9 mouse cellular contexts compared by ENCODE assay signal in genomic region chr5:149039825-149040224, GRCm38 (mm10). TPM values are rescaled to one million over a fixed set of nuclear protein-coding genes. Genes with fewer than 3 reads are reported as not detected.
A peak's percentile ranks its signal among the peaks of the same experiment; 100 is the strongest.
DNase-seq lines count a peak whose midpoint lies in the region; ATAC-seq and TF ChIP-seq lines count a peak whose summit lies in the region.
"Had no signal": no experiment of that assay in that cellular context is flagged by ENCODE, and none has a peak within 500 bp of the region (broad histone marks: within the 10 kb centered on the region; RNA-seq: fewer than 3 reads in every experiment).

No protein-coding gene starts in this region.

- peaks cover 17% of the 10 kb centered on the region for H3K36me3 ChIP-seq in hindbrain, embryonic 10.5 days
- 0 out of 2 replicates have a peak, but pooled peaks cover under 1% of the 10 kb centered on the region for H3K36me3 ChIP-seq in hindbrain, embryonic 13.5 days

- CTCF ChIA-PET in Patski (lab: Charles Lee) = interaction anchor here (0.7 to 1.0 kb wide), 3 partner anchors 30 to 378 kb away, joined by 3 to 4 read pairs (median 3); no protein-coding TSS in a partner anchor

- peak; percentile 72 for TF ChIP-seq CTCF in Patski (IDR thresholded peaks at IDR 0.05)

- no peak overlapping the region for H3K4me2 ChIP-seq in hindbrain, embryonic 13.5 days

- DNase-seq in hindbrain, embryonic 10.5 days (ENCODE audit: low spot score) = peak; percentile 31
- peak; percentile 68 for DNase-seq in A20 (ENCODE audit: low read depth, low spot score)
- DNase-seq in Patski (ENCODE audit: low read depth, low spot score) = no peak
- peak; percentile 60 for DNase-seq in lung, postnatal 36 days
- no peak for DNase-seq in urinary bladder, postnatal 14 days (ENCODE audit: low spot score)
- DNase-seq in left cerebral cortex, postnatal 25 days (ENCODE audit: low spot score in 2 of 2) = no peak
- no peak for DNase-seq in MN1 (ENCODE audit: low spot score)

- 90% methylated on average over 5 of the region's 5 CpGs for WGBS in hindbrain, embryonic 10.5 days
- WGBS in hindbrain, embryonic 13.5 days = 93% methylated on average over 5 of the region's 5 CpGs

- no peak overlapping the region for H3K9ac ChIP-seq in hindbrain, embryonic 13.5 days

- no peaks in the 10 kb centered on the region for H3K27me3 ChIP-seq in hindbrain, embryonic 10.5 days (ENCODE audit: insufficient read depth, poor library complexity, severe bottlenecking)
- H3K27me3 ChIP-seq in hindbrain, embryonic 13.5 days = no peaks in the 10 kb centered on the region
- H3K27me3 ChIP-seq in Patski = no peaks in the 10 kb centered on the region

- peaks cover 16% of the 10 kb centered on the region for H3K9me3 ChIP-seq in hindbrain, embryonic 10.5 days
- peaks cover 10% of the 10 kb centered on the region for H3K9me3 ChIP-seq in hindbrain, embryonic 13.5 days

- in situ Hi-C loops in Patski (cut with MboI; ENCODE audit: low pct_unique_long_range_greater_than_20kb) = loop anchor here (5.0 to 10.0 kb wide), 2 partner anchors 38 to 225 kb away; no protein-coding TSS in a partner anchor

- POLR2A ChIA-PET in Patski (lab: Charles Lee) = no interaction called here

- no peak for ATAC-seq in hindbrain, embryonic 13.5 days (ENCODE audit: low FRiP score)
- ATAC-seq in Patski = no peak

- H3K27ac ChIP-seq in hindbrain, embryonic 10.5 days = no peak overlapping the region
- no peak overlapping the region for H3K27ac ChIP-seq in hindbrain, embryonic 13.5 days

- intact Hi-C loops in left cerebral cortex, postnatal 25 days (cut with DNase I) = no loop called here

- H3K4me3 ChIP-seq in hindbrain, embryonic 10.5 days = no peak overlapping the region
- no peak overlapping the region for H3K4me3 ChIP-seq in hindbrain, embryonic 13.5 days

- H3K4me1 ChIP-seq in hindbrain, embryonic 10.5 days (replicated peaks) = no peaks in the 10 kb centered on the region
- no peaks in the 10 kb centered on the region for H3K4me1 ChIP-seq in hindbrain, embryonic 13.5 days (replicated peaks)

RNA-seq across cellular contexts. Expression of gene Gm42791, which starts 44.9 kb away (rescaled TPM):
- polyA plus RNA-seq in hindbrain, embryonic 10.5 days (2016; fragmentation: Nextera tagmentation; extraction: Ambion mirVana) = 1.6 and 3.8 TPM in 2 replicates
- polyA plus RNA-seq in hindbrain, embryonic 13.5 days (2015; fragmentation: Nextera tagmentation; extraction: Ambion mirVana) = 5.4 and 6.6 TPM in 2 replicates
- not detected for polyA plus RNA-seq in Patski (2021)
- 10 to 100 TPM; 17.8 to 18.5 TPM for total RNA-seq in left cerebral cortex, postnatal 25 days (2021)
- polyA plus RNA-seq: neural tube, embryonic 14.5 days had no signal

Comparison
In these comparisons a context has a peak if more than half of its experiments do, and no peak if none do; other contexts are left out.
1. DNase-seq: peak in hindbrain, embryonic 10.5 days (single experiment), A20 (single experiment) and lung, postnatal 36 days (single experiment); none in Patski (single experiment), urinary bladder, postnatal 14 days (single experiment), left cerebral cortex, postnatal 25 days (0 of 2) and MN1 (single experiment).